Mouse (Mus musculus) midbrain, embryonic 11.5 days (tissue): ENCODE data around the gene Lrch3. TPM values are rescaled to one million over a fixed set of nuclear protein-coding genes. Genes with fewer than 3 reads are reported as not detected.
"Not testable (repeated sequence)": the region's sequence is repeated elsewhere in the genome, so short reads cannot be mapped to it uniquely, and the experiment has no call there.

Experiments used
- ATAC-seq: fragments of 200-750 bp; cut with Nextera tagmentation; 2 replicates; pipeline ENCODE4 v1.8.0; 2017; ENCODE audit warnings: moderate TSS enrichment, moderate library complexity; ENCODE audit not compliant: low FRiP score
- DNase-seq: peaks from one replicate; pipeline ENCODE4 v3.0.0; 2015; ENCODE audit warnings: low spot score; ENCODE audit errors: missing footprints
- H3K27ac ChIP-seq: fragments of 300-500 bp; sonication (generic); 2 replicates; pipeline ENCODE4 v1.5.1; 2014; ENCODE audit warnings: low read depth, low read length
- H3K27me3 ChIP-seq: fragments of 300-500 bp; sonication (generic); 2 replicates; pipeline ENCODE4 v1.6.1; 2014; ENCODE audit warnings: mild to moderate bottlenecking, low read length, moderate library complexity, mixed read lengths; ENCODE audit not compliant: control insufficient read depth, insufficient read depth
- H3K36me3 ChIP-seq: fragments of 300-500 bp; sonication (generic); 2 replicates; pipeline ENCODE4 v1.6.1; 2014; ENCODE audit warnings: mild to moderate bottlenecking, low read length, moderate library complexity, mixed read lengths; ENCODE audit not compliant: control insufficient read depth, insufficient read depth
- H3K4me1 ChIP-seq: fragments of 300-500 bp; sonication (generic); 2 replicates; pipeline ENCODE4 v1.6.1; 2014; ENCODE audit warnings: low read length; ENCODE audit not compliant: control insufficient read depth, insufficient read depth
- H3K4me2 ChIP-seq: fragments of 300-500 bp; sonication (generic); 2 replicates; pipeline ENCODE4 v1.6.1; 2014; ENCODE audit warnings: mild to moderate bottlenecking, moderate library complexity
- H3K4me3 ChIP-seq: fragments of 300-500 bp; sonication (generic); 2 replicates; pipeline ENCODE4 v1.5.1; 2014; ENCODE audit warnings: low read depth, low read length
- H3K9ac ChIP-seq: fragments of 300-500 bp; sonication (generic); 2 replicates; pipeline ENCODE4 v1.6.1; 2014; ENCODE audit warnings: low read length
- H3K9me3 ChIP-seq: fragments of 300-500 bp; sonication (generic); 2 replicates; pipeline ENCODE4 v1.6.1; 2016; ENCODE audit warnings: low read length; ENCODE audit not compliant: control insufficient read depth
- WGBS: fragments of 180-500 bp; shearing (Covaris S2); extraction: QIAGEN DNeasy Blood & Tissue Kit; methylation state at CpG from one replicate; pipeline ENCODE4 v1.1.7; 2014; 5-methylcytosine and 5-hydroxymethylcytosine counted together
- polyA plus RNA-seq: library from polyadenylated mRNA; unstranded; fragments of >200 nt; fragmentation: Nextera tagmentation; extraction: Ambion mirVana; gene quantifications from 2 replicates; pipeline ENCODE4 v1.2.1, GENCODE M21; 2014

The Lrch3 gene
- polyA plus RNA-seq, 1 experiment from 2014 or later: 33.7 TPM

GRCm38 (mm10) chr16:32902051-32902428 lies 11.9 kb upstream of the Lrch3 start:
- ATAC-seq (no peak), DNase-seq (no peak)
- Histone ChIP-seq H3K4me2 (no peak overlapping the region), H3K9me3 (no peaks in the 10 kb centered on the region), H3K27me3 (no peaks in the 10 kb centered on the region), H3K9ac (no peak overlapping the region), H3K4me1 (no peaks in the 10 kb centered on the region), H3K27ac (no peak overlapping the region), H3K36me3 (0 out of 2 replicates have a peak, but pooled peaks cover under 1% of the 10 kb centered on the region), H3K4me3 (no peak overlapping the region)
- 68% methylated on average over 3 of the region's 3 CpGs for WGBS

GRCm38 (mm10) chr16:32906186-32906585 lies 7.7 kb upstream of the Lrch3 start:
- 84% methylated on average over 2 of the region's 2 CpGs for WGBS
- Histone ChIP-seq H3K27me3 (no peaks in the 10 kb centered on the region), H3K9ac (no peak overlapping the region), H3K4me3 (no peak overlapping the region), H3K36me3 (0 out of 2 replicates have a peak, but pooled peaks cover 2% of the 10 kb centered on the region), H3K9me3 (no peaks in the 10 kb centered on the region), H3K4me1 (no peaks in the 10 kb centered on the region), H3K4me2 (no peak overlapping the region), H3K27ac (no peak overlapping the region)
- DNase-seq (peak; percentile 2), ATAC-seq (no peak)

- Histone ChIP-seq H3K36me3 (0 out of 2 replicates have a peak, but pooled peaks cover 2% of the 10 kb centered on the region), H3K27ac (no peak overlapping the region), H3K9me3 (no peaks in the 10 kb centered on the region), H3K9ac (no peak overlapping the region), H3K4me3 (no peak overlapping the region), H3K27me3 (no peaks in the 10 kb centered on the region), H3K4me1 (no peaks in the 10 kb centered on the region), H3K4me2 (no peak overlapping the region)
- ATAC-seq (no peak), DNase-seq (no peak)
- 91% methylated on average over 8 of the region's 8 CpGs for WGBS
Measured at GRCm38 (mm10) chr16:32906727-32907126, 7.2 kb upstream of the Lrch3 start.

GRCm38 (mm10) chr16:32913212-32913611 lies 688 bp upstream of the Lrch3 start:
- no peak for DNase-seq
- Histone ChIP-seq H3K36me3 (no peaks in the 10 kb centered on the region), H3K4me1 (peaks cover 3% of the 10 kb centered on the region; the same call in 1 of the 2 replicates), H3K9ac (peak overlapping the region; percentile 96; the same call in 1 of the 2 replicates), H3K9me3 (no peaks in the 10 kb centered on the region), H3K27ac (no peak overlapping the region), H3K4me2 (peak overlapping the region; percentile 78; the same call in 1 of the 2 replicates), H3K4me3 (no peak overlapping the region), H3K27me3 (no peaks in the 10 kb centered on the region)
- WGBS: 72% methylated on average over 7 of the region's 7 CpGs
- no peak for ATAC-seq

- H3K4me1 ChIP-seq: peaks cover 3% of the 10 kb centered on the region; the same call in 1 of the 2 replicates
- H3K27me3 ChIP-seq: no peaks in the 10 kb centered on the region
- no peak for DNase-seq
- WGBS: 81% methylated on average over 9 of the region's 9 CpGs
- peak overlapping the region; percentile 97 for H3K4me3 ChIP-seq
- H3K36me3 ChIP-seq: no peaks in the 10 kb centered on the region
- peak overlapping the region; percentile 78 for H3K4me2 ChIP-seq
- no peak for ATAC-seq
- no peak overlapping the region for H3K27ac ChIP-seq
- no peaks in the 10 kb centered on the region for H3K9me3 ChIP-seq
- H3K9ac ChIP-seq: no peak overlapping the region; the same call in 1 of the 2 replicates
Measured at GRCm38 (mm10) chr16:32915292-32916068, 1.6 kb downstream of the Lrch3 start.

GRCm38 (mm10) chr16:32926629-32927028 lies 12.7 kb downstream of the Lrch3 start:
- not testable (repeated sequence) for ATAC-seq, H3K4me2 ChIP-seq, H3K9ac ChIP-seq, DNase-seq, H3K36me3 ChIP-seq, H3K9me3 ChIP-seq, H3K27ac ChIP-seq, H3K27me3 ChIP-seq, H3K4me1 ChIP-seq, H3K4me3 ChIP-seq
- WGBS: 92% methylated on average over 9 of the region's 9 CpGs

GRCm38 (mm10) chr16:32927044-32927443 lies 13.1 kb downstream of the Lrch3 start:
- Histone ChIP-seq H3K36me3 (peaks cover 7% of the 10 kb centered on the region), H3K9ac (no peak overlapping the region), H3K27me3 (no peaks in the 10 kb centered on the region), H3K4me1 (no peaks in the 10 kb centered on the region), H3K27ac (no peak overlapping the region), H3K4me2 (no peak overlapping the region), H3K9me3 (no peaks in the 10 kb centered on the region), H3K4me3 (no peak overlapping the region)
- WGBS: 96% methylated on average over 8 of the region's 8 CpGs
- DNase-seq: no peak
- ATAC-seq: no peak

GRCm38 (mm10) chr16:32929918-32930317 lies 16.0 kb downstream of the Lrch3 start:
- ATAC-seq: no peak
- WGBS: 14% methylated on average over 2 of the region's 2 CpGs
- no peak overlapping the region for H3K4me2 ChIP-seq
- H3K4me3 ChIP-seq: no peak overlapping the region
- no peak for DNase-seq
- H3K27ac ChIP-seq: no peak overlapping the region
- peaks cover 5% of the 10 kb centered on the region for H3K36me3 ChIP-seq
- no peaks in the 10 kb centered on the region for H3K9me3 ChIP-seq
- H3K27me3 ChIP-seq: no peaks in the 10 kb centered on the region
- H3K4me1 ChIP-seq: no peaks in the 10 kb centered on the region
- H3K9ac ChIP-seq: no peak overlapping the region

GRCm38 (mm10) chr16:32934470-32934869 lies 20.6 kb downstream of the Lrch3 start:
- ATAC-seq: no peak
- Histone ChIP-seq H3K4me1 (peaks cover 2% of the 10 kb centered on the region; the same call in 1 of the 2 replicates), H3K9ac (no peak overlapping the region), H3K4me3 (no peak overlapping the region), H3K36me3 (no peaks in the 10 kb centered on the region), H3K27me3 (no peaks in the 10 kb centered on the region), H3K9me3 (no peaks in the 10 kb centered on the region), H3K4me2 (no peak overlapping the region), H3K27ac (no peak overlapping the region)
- 76% methylated on average over 2 of the region's 2 CpGs for whole genome bisulfite sequencing
- no peak for DNase-seq
